Mouse (Mus musculus): Measurements from ENCODE around the gene Vipas39. TPM values are rescaled to one million over a fixed set of nuclear protein-coding genes. Genes with fewer than 3 reads are reported as not detected.
"Not testable (repeated sequence)": the region's sequence is repeated elsewhere in the genome, so short reads cannot be mapped to it uniquely, and the experiment has no call there.

Vipas39 gene
- polyA plus RNA-seq, 1 experiment from 2014 or later, result 46.6 TPM

DNA sequence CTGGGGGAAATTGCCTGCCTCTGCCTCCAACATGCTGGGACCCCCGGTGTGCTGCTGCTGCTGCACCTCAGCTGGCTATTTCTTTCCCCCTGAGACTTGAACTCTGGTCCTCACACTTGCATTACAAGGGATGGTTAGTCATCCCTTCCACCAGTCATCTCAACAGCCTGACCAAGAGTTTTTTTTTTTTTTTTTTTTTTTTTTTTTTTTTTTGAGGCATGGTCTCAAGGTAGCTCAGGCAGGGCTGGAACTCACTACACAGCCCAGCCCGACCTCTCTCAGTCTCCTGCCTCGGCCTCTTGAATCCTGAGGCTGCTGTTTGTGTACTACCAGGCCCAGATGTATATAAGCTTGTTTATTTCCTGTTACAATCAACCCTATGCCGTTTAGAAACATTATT lies 18.2 kb upstream of the Vipas39 start:
- Histone ChIP-seq H3K4me1 (peaks cover 9% of the 10 kb centered on the region), H3K4me2 (no peak overlapping the region), H3K27ac (no peak overlapping the region), H3K4me3 (replicated peaks) (no peak overlapping the region), H3K27me3 (no peaks in the 10 kb centered on the region), H3K9ac (no peak overlapping the region), H3K36me3 (no peaks in the 10 kb centered on the region), H3K9me3 (replicated peaks) (no peaks in the 10 kb centered on the region)
- ATAC-seq (replicated peaks; ENCODE audit: low FRiP score), result no peak
- 81% methylated on average over 4 of the region's 4 CpGs for WGBS

DNA sequence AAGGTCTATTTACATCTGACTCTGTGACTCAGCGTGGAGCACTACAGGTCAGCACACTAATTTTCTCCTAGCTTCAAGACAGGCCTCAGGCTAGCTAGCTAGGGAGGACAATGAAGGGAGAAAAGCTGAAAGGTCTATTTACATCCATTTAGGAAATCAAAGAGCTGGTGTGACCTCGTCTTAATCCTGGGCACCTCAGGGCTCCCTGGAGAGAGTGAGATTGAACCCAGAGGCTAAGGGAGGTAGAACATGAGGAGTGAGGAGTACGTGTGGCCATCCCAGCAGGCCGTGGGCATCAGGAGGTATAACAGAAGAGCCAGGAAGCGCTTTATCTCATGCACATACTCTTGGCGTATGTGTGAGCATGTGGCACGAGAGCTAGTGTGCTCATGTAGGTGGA lies 17.6 kb upstream of the Vipas39 start:
- WGBS, result 72% methylated on average over 7 of the region's 7 CpGs
- H3K4me1 ChIP-seq, result peaks cover 15% of the 10 kb centered on the region
- no peak overlapping the region for H3K27ac ChIP-seq
- no peak overlapping the region for H3K9ac ChIP-seq
- no peaks in the 10 kb centered on the region for H3K36me3 ChIP-seq
- H3K27me3 ChIP-seq, result no peaks in the 10 kb centered on the region
- H3K4me3 ChIP-seq (replicated peaks), result no peak overlapping the region
- ATAC-seq (replicated peaks; ENCODE audit: low FRiP score), result no peak
- no peak overlapping the region for H3K4me2 ChIP-seq
- no peaks in the 10 kb centered on the region for H3K9me3 ChIP-seq (replicated peaks)

DNA sequence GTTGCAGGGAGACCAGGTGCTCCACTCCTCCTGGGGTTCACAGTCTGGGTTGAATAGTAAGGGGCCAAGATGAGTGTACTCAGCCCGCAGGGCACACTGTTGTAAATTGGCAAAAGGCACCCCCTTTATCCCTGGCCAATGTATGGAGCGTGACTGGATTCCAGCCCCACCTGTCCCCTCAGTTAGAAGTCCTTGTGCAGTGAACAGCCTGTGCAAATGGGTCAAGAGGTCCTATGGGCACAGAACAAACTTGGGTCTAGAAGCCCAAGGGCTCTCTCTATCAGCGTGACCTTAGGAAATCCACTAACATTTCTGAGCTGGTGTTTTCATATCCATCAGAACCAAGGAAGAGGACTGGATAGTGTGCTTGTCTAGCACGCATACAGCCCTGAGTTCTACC lies 16.7 kb upstream of the Vipas39 start:
- Histone ChIP-seq H3K4me2 (no peak overlapping the region), H3K27ac (no peak overlapping the region), H3K9ac (no peak overlapping the region), H3K4me3 (replicated peaks) (no peak overlapping the region), H3K27me3 (no peaks in the 10 kb centered on the region), H3K36me3 (no peaks in the 10 kb centered on the region), H3K4me1 (peaks cover 23% of the 10 kb centered on the region), H3K9me3 (replicated peaks) (no peaks in the 10 kb centered on the region)
- no peak for ATAC-seq (replicated peaks; ENCODE audit: low FRiP score)
- WGBS, result 95% methylated on average over 4 of the region's 4 CpGs

GRCm38 (mm10) chr12:87281766-87282165 lies 15.7 kb upstream of the Vipas39 start:
- no peak for ATAC-seq (replicated peaks; ENCODE audit: low FRiP score)
- H3K36me3 ChIP-seq, result 0 out of 2 replicates have a peak, but pooled peaks cover 2% of the 10 kb centered on the region
- peaks cover 23% of the 10 kb centered on the region for H3K4me1 ChIP-seq
- no peak overlapping the region for H3K4me3 ChIP-seq (replicated peaks)
- WGBS, result 67% methylated on average over 1 of the region's 1 CpGs
- H3K4me2 ChIP-seq, result no peak overlapping the region
- no peaks in the 10 kb centered on the region for H3K27me3 ChIP-seq
- H3K9me3 ChIP-seq (replicated peaks), result no peaks in the 10 kb centered on the region
- H3K9ac ChIP-seq, result no peak overlapping the region
- no peak overlapping the region for H3K27ac ChIP-seq

DNA sequence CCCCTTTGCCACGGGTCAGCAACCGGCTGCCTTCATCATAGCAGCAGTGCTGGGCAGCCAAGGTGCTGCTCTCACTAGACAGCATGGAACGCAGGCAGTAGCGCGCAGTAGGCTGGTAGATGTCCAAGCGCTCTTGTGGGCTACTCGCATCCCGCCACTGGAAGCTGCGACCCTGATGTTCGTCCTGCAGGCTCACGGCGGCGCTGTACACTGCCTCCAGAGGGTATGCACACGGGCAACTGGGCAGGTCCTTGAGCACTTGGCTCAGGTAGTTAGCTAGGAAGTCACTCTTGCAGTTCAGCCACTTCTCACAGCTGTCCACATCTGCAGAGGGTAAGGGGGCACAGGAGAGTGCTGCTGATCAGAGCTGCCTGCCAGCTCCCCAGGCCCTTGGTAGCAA lies 13.8 kb upstream of the Vipas39 start:
- Histone ChIP-seq H3K4me3 (replicated peaks) (no peak overlapping the region), H3K27ac (no peak overlapping the region), H3K4me1 (peaks cover 23% of the 10 kb centered on the region), H3K4me2 (no peak overlapping the region), H3K36me3 (peaks cover 21% of the 10 kb centered on the region), H3K9ac (no peak overlapping the region), H3K9me3 (replicated peaks) (no peaks in the 10 kb centered on the region), H3K27me3 (no peaks in the 10 kb centered on the region)
- ATAC-seq (replicated peaks; ENCODE audit: low FRiP score), result peak; percentile 29
- WGBS, result 51% methylated on average over 14 of the region's 14 CpGs

DNA sequence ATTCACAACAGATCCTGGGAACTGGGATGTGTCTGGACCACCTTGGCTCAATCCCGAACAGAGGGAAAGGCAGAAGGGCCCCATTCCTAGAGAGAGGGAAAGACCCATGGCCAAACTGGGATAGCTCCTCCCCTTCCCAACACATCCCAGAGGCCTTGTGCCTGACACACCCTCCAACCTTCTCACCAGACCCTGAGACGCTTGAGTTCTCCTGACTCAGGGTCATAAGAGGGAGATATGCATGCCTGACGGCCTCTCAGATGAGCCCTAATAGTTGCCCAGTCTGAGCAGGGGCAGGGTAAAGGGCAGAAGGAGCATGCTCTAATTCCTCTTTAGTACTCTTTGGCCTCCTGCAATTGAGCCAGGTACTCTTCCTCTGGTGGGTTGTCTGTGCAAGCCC lies 13.3 kb upstream of the Vipas39 start:
- Histone ChIP-seq H3K4me3 (replicated peaks) (no peak overlapping the region), H3K4me1 (peaks cover 23% of the 10 kb centered on the region), H3K4me2 (no peak overlapping the region), H3K9ac (no peak overlapping the region), H3K27me3 (no peaks in the 10 kb centered on the region), H3K9me3 (replicated peaks) (no peaks in the 10 kb centered on the region), H3K36me3 (peaks cover 26% of the 10 kb centered on the region), H3K27ac (no peak overlapping the region)
- 38% methylated on average over 3 of the region's 3 CpGs for WGBS
- ATAC-seq (replicated peaks; ENCODE audit: low FRiP score), result peak; percentile 47

DNA sequence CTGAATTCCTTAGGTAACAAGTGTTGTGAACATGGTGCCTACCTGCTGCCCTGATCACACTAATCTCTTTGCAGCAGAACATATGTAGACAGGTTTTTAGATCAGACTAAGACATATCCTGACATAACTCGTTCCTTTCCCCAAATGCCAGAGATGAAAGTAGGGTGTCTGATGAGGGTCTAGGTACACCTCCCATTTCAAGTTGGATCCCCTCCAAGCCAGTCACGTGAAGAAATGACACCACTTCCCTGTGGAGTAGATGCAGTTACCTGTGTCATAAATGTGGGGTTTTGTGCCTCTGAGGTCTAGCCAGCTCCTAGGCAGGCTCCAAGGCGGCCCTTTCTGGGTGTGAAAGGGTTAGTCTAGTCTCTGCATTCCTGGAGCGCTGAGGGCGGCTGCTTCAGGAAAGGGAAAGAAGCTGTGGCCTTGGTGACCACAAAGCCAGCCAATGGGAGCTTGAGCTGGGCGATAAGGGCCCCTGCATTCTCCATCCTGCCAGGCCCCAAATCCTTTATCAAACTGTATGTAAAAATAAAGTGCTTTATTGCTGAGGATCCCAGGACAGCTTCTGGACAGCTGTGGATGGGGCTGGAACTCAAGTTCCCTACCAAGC lies 12.2 kb upstream of the Vipas39 start:
- H3K4me2 ChIP-seq, result peak overlapping the region; percentile 25; the same call in 1 of the 2 replicates
- 15% methylated on average over 6 of the region's 6 CpGs for WGBS
- ATAC-seq (replicated peaks; ENCODE audit: low FRiP score), result 0 out of 2 replicates have a peak, but pooled peaks have one; percentile 52

GRCm38 (mm10) chr12:87277251-87277650 lies 11.2 kb upstream of the Vipas39 start:
- peaks cover 23% of the 10 kb centered on the region for H3K4me1 ChIP-seq
- WGBS, result 93% methylated on average over 4 of the region's 4 CpGs
- H3K27me3 ChIP-seq; H3K9me3 ChIP-seq (replicated peaks); ATAC-seq (replicated peaks; ENCODE audit: low FRiP score); H3K4me3 ChIP-seq (replicated peaks); H3K27ac ChIP-seq; H3K4me2 ChIP-seq; H3K9ac ChIP-seq: not testable (repeated sequence)
- peaks cover 47% of the 10 kb centered on the region for H3K36me3 ChIP-seq

More for the DNA sequence above, 12.2 kb upstream of the Vipas39 start:
- Histone ChIP-seq H3K4me3 (replicated peaks) (no peak overlapping the region), H3K4me1 (peaks cover 23% of the 10 kb centered on the region), H3K9me3 (replicated peaks) (no peaks in the 10 kb centered on the region), H3K27ac (peak overlapping the region; percentile 37; the same call in 1 of the 2 replicates), H3K36me3 (peaks cover 38% of the 10 kb centered on the region), H3K27me3 (no peaks in the 10 kb centered on the region), H3K9ac (no peak overlapping the region)

DNA sequence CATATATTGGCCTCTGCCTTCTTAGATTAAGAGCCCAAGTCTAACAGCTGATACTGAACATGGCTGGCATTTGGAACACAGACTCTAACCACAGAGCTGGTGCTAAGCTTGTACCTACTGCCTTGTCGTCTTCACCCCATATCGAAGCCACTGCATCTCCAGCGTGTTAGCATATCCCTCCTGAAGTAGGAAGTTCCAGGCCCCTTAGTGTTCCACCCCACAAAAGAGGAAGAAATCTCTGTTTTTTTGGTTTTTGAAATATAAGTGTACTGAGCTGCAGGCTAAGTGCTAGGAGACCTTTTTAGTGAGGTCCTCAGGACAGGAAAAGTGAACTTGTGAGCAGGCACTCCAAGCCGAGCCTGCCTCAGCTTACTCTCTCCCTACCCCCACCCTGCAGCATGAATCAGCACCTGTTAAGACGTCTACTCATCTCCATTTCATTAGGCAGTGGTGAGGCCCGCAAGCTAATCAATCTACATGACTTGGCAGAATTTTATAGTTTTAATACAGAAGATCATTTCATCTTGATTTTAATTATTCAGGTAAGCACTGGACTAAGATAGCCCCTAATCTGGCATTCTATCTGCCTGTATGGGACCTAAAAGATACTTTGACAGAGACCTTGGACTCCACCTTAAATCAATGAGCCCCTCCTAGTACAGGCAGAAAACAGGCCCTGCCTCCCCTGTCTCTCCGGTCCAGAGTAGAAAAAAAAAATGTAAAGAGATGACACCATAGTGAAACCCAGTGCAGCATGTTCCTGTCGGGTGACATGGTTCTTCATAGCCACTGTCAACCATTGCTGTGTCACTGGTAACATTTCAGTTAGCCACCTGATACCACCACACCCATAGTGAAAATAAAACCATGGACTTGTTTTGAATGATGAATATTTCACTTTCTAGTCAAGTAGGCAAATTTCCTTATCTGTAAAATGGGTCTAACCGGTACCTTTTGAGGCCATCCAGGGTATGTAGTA lies 9.1 kb upstream of the Vipas39 start:
- WGBS, result 86% methylated on average over 9 of the region's 9 CpGs
- Histone ChIP-seq H3K9me3 (replicated peaks) (no peaks in the 10 kb centered on the region), H3K36me3 (peaks cover 69% of the 10 kb centered on the region), H3K4me1 (peaks cover 22% of the 10 kb centered on the region), H3K9ac (no peak overlapping the region), H3K4me2 (no peak overlapping the region), H3K4me3 (replicated peaks) (no peak overlapping the region), H3K27ac (no peak overlapping the region), H3K27me3 (no peaks in the 10 kb centered on the region)
- ATAC-seq (replicated peaks; ENCODE audit: low FRiP score), result no peak

- Histone ChIP-seq H3K4me2 (peak overlapping the region; percentile 79), H3K4me1 (peaks cover 17% of the 10 kb centered on the region), H3K36me3 (peaks cover 57% of the 10 kb centered on the region), H3K27me3 (no peaks in the 10 kb centered on the region), H3K4me3 (replicated peaks) (peak overlapping the region; percentile 76), H3K27ac (no peak overlapping the region), H3K9ac (peak overlapping the region; percentile 84), H3K9me3 (replicated peaks) (no peaks in the 10 kb centered on the region)
- WGBS, result 29% methylated on average over 4 of the region's 4 CpGs
- ATAC-seq (replicated peaks; ENCODE audit: low FRiP score), result no peak
Observed at GRCm38 (mm10) chr12:87267682-87268081, 1.6 kb upstream of the Vipas39 start.

GRCm38 (mm10) chr12:87266827-87267603 lies 959 bp upstream of the Vipas39 start:
- H3K27me3 ChIP-seq, result no peaks in the 10 kb centered on the region
- peak overlapping the region; percentile 76 for H3K4me3 ChIP-seq (replicated peaks)
- no peaks in the 10 kb centered on the region for H3K9me3 ChIP-seq (replicated peaks)
- peak overlapping the region; percentile 84 for H3K9ac ChIP-seq
- H3K36me3 ChIP-seq, result peaks cover 55% of the 10 kb centered on the region
- H3K27ac ChIP-seq, result peak overlapping the region; percentile 94
- under 1% methylated on average over 31 of the region's 31 CpGs for WGBS
- H3K4me2 ChIP-seq, result peak overlapping the region; percentile 79
- peak; percentile 72 for ATAC-seq (replicated peaks; ENCODE audit: low FRiP score)
- peaks cover 17% of the 10 kb centered on the region for H3K4me1 ChIP-seq

All from kidney, embryonic 15.5 days (tissue).